Mouse (Mus musculus) stomach, embryonic 14.5 days (tissue): ENCODE results near the gene Fads2. TPM values are rescaled to one million over a fixed set of nuclear protein-coding genes. Genes with fewer than 3 reads are reported as not detected.

Experiments used
- ATAC-seq: fragments of 200-750 bp; cut with Nextera tagmentation; 2 replicates; pipeline ENCODE4 v1.8.0; 2017; ENCODE audit warnings: low read depth, moderate TSS enrichment; ENCODE audit not compliant: insufficient number of reproducible peaks, insufficient read depth, low FRiP score
- H3K27ac ChIP-seq: fragments of 300-500 bp; sonication (generic); 2 replicates; pipeline ENCODE4 v1.5.1; 2014; ENCODE audit warnings: mild to moderate bottlenecking, low read length, moderate library complexity, mixed read lengths
- H3K27me3 ChIP-seq: fragments of 300-500 bp; sonication (generic); 2 replicates; pipeline ENCODE4 v1.6.1; 2014; ENCODE audit warnings: low read length, control low read depth, mixed read lengths; ENCODE audit not compliant: control insufficient read depth, insufficient read depth
- H3K36me3 ChIP-seq: fragments of 300-500 bp; sonication (generic); 2 replicates; pipeline ENCODE4 v1.6.1; 2014; ENCODE audit warnings: mild to moderate bottlenecking, control low read depth, low read length, moderate library complexity, mixed read lengths; ENCODE audit not compliant: control insufficient read depth, insufficient read depth
- H3K4me1 ChIP-seq: fragments of 300-500 bp; sonication (generic); 2 replicates; pipeline ENCODE4 v1.6.1; 2014; ENCODE audit warnings: low read length, control low read depth, mixed read lengths; ENCODE audit not compliant: control insufficient read depth, insufficient read depth
- H3K4me2 ChIP-seq: fragments of 300-500 bp; sonication (generic); replicated peaks from 2 replicates; pipeline ENCODE4 v1.6.1; 2014; ENCODE audit warnings: low read depth, low read length, control low read depth
- H3K4me3 ChIP-seq: fragments of 300-500 bp; sonication (generic); 2 replicates; pipeline ENCODE4 v1.5.1; 2014; ENCODE audit warnings: low read depth, low read length, control low read depth
- H3K9ac ChIP-seq: fragments of 300-500 bp; sonication (generic); replicated peaks from 2 replicates; pipeline ENCODE4 v1.6.1; 2014; ENCODE audit warnings: low read depth, mild to moderate bottlenecking, control low read depth, low read length, moderate library complexity, mixed read lengths
- H3K9me3 ChIP-seq: fragments of 300-500 bp; sonication (generic); 2 replicates; pipeline ENCODE4 v1.6.1; 2016; ENCODE audit warnings: low read depth, low read length, control low read depth; ENCODE audit not compliant: control insufficient read depth
- WGBS: fragments of 180-500 bp; shearing (Covaris S2); extraction: QIAGEN DNeasy Blood & Tissue Kit; methylation state at CpG from one replicate; pipeline ENCODE4 v1.1.7; 2014; 5-methylcytosine and 5-hydroxymethylcytosine counted together
- polyA plus RNA-seq: library from polyadenylated mRNA; unstranded; fragments of >200 nt; fragmentation: Nextera tagmentation; extraction: Ambion mirVana; gene quantifications from 2 replicates; pipeline ENCODE4 v1.2.1, GENCODE M21; 2014

The Fads2 gene
- polyA plus RNA-seq, 1 experiment from 2014 or later: 49.1 TPM

GRCm38 (mm10) chr19:10029746-10030145 lies 71.8 kb downstream of the Fads2 start:
- no peak overlapping the region for H3K27ac ChIP-seq
- H3K9ac ChIP-seq: no peak overlapping the region
- H3K4me3 ChIP-seq: no peak overlapping the region
- no peak for ATAC-seq
- no peaks in the 10 kb centered on the region for H3K36me3 ChIP-seq
- H3K4me2 ChIP-seq: no peak overlapping the region
- peaks cover 8% of the 10 kb centered on the region; the same call in 1 of the 2 replicates for H3K4me1 ChIP-seq
- 88% methylated on average over 2 of the region's 2 CpGs for WGBS
- H3K27me3 ChIP-seq: no peaks in the 10 kb centered on the region
- no peaks in the 10 kb centered on the region for H3K9me3 ChIP-seq

- no peaks in the 10 kb centered on the region for H3K36me3 ChIP-seq
- no peak overlapping the region for H3K9ac ChIP-seq
- ATAC-seq: 0 out of 2 replicates have a peak, but pooled peaks have one; percentile 40
- peak overlapping the region; percentile 24; the same call in 1 of the 2 replicates for H3K27ac ChIP-seq
- no peaks in the 10 kb centered on the region for H3K27me3 ChIP-seq
- no peak overlapping the region for H3K4me3 ChIP-seq
- WGBS: 18% methylated on average over 8 of the region's 8 CpGs
- peaks cover 19% of the 10 kb centered on the region; the same call in 1 of the 2 replicates for H3K4me1 ChIP-seq
- H3K9me3 ChIP-seq: no peaks in the 10 kb centered on the region
- no peak overlapping the region for H3K4me2 ChIP-seq
These were observed 76.2 kb downstream of the Fads2 start for GRCm38 (mm10) chr19:10025169-10025875.

- Histone ChIP-seq H3K36me3 (no peaks in the 10 kb centered on the region), H3K27me3 (no peaks in the 10 kb centered on the region), H3K4me1 (peaks cover 29% of the 10 kb centered on the region; the same call in 1 of the 2 replicates), H3K4me3 (no peak overlapping the region), H3K27ac (peak overlapping the region; percentile 49; the same call in 1 of the 2 replicates), H3K9me3 (no peaks in the 10 kb centered on the region), H3K4me2 (no peak overlapping the region), H3K9ac (no peak overlapping the region)
- no peak for ATAC-seq
- 61% methylated on average over 9 of the region's 9 CpGs for WGBS
These were observed 78.2 kb downstream of the Fads2 start for GRCm38 (mm10) chr19:10023304-10023758.

- ATAC-seq: no peak
These were observed 78.9 kb downstream of the Fads2 start for GRCm38 (mm10) chr19:10022414-10023303.

GRCm38 (mm10) chr19:10021981-10022380 lies 79.6 kb downstream of the Fads2 start:
- Histone ChIP-seq H3K27ac (no peak overlapping the region), H3K4me3 (no peak overlapping the region), H3K4me1 (peaks cover 35% of the 10 kb centered on the region), H3K4me2 (no peak overlapping the region), H3K9me3 (no peaks in the 10 kb centered on the region), H3K36me3 (no peaks in the 10 kb centered on the region), H3K9ac (no peak overlapping the region), H3K27me3 (no peaks in the 10 kb centered on the region)
- WGBS: 82% methylated on average over 2 of the region's 2 CpGs
- ATAC-seq: no peak

More at GRCm38 (mm10) chr19:10022414-10023303, 78.9 kb downstream of the Fads2 start:
- Histone ChIP-seq H3K36me3 (no peaks in the 10 kb centered on the region), H3K4me3 (no peak overlapping the region), H3K27me3 (no peaks in the 10 kb centered on the region), H3K9ac (0 out of 2 replicates have a peak overlapping the region, but pooled peaks have one; percentile 7), H3K27ac (peak overlapping the region; percentile 49; the same call in 1 of the 2 replicates), H3K9me3 (no peaks in the 10 kb centered on the region), H3K4me1 (peaks cover 33% of the 10 kb centered on the region), H3K4me2 (no peak overlapping the region)
- WGBS: 72% methylated on average over 5 of the region's 5 CpGs

GRCm38 (mm10) chr19:10019214-10019760 lies 82.3 kb downstream of the Fads2 start:
- Histone ChIP-seq H3K36me3 (no peaks in the 10 kb centered on the region), H3K9me3 (no peaks in the 10 kb centered on the region), H3K4me2 (peak overlapping the region; percentile 95), H3K9ac (peak overlapping the region; percentile 61; the same call in 1 of the 2 replicates), H3K4me1 (peaks cover 27% of the 10 kb centered on the region), H3K4me3 (peak overlapping the region; percentile 55), H3K27ac (no peak overlapping the region), H3K27me3 (no peaks in the 10 kb centered on the region)
- 71% methylated on average over 4 of the region's 4 CpGs for WGBS
- no peak for ATAC-seq

- peaks cover 31% of the 10 kb centered on the region for H3K4me1 ChIP-seq
- H3K4me2 ChIP-seq: peak overlapping the region; percentile 95
- ATAC-seq: no peak
- WGBS: under 1% methylated on average over 3 of the region's 3 CpGs
- no peaks in the 10 kb centered on the region for H3K27me3 ChIP-seq
- no peaks in the 10 kb centered on the region for H3K9me3 ChIP-seq
- peak overlapping the region; percentile 55 for H3K4me3 ChIP-seq
- H3K27ac ChIP-seq: no peak overlapping the region
- H3K9ac ChIP-seq: peak overlapping the region; percentile 61
- H3K36me3 ChIP-seq: no peaks in the 10 kb centered on the region
These were observed 83.1 kb downstream of the Fads2 start for GRCm38 (mm10) chr19:10018527-10018818.
